Mouse (Mus musculus): Measurements from ENCODE around the gene Agpat2.

The Agpat2 gene

DNA sequence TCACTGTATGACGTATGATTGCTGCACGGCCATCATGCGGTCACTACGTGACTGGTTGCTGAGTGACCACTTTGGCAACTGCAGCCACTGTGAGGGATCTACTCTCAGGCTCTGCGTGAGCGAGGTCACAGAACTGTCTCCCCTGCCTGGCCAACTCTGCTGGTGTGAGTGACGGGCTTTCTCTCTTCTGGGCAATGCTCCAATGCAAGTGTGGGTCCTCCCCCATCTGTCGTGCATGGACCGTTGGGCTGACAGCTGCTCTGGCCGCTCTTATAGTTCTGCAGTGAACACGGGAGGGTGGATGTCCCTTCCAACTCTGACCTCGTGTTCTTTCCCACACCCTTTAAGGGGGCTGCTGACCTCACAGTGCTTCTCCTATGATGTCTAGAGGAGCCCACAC, 30.8 kb downstream of the Agpat2 start:
- peak; percentile 63 to 75 for DNase-seq

- peak; percentile 61 to 72 for DNase-seq
Measured at GRCm38 (mm10) chr2:26571826-26572225, 32.4 kb downstream of the Agpat2 start.

- peak in 1 of 2 experiments; percentile 61 for DNase-seq
Measured at GRCm38 (mm10) chr2:26571400-26571799, 32.8 kb downstream of the Agpat2 start.

DNA sequence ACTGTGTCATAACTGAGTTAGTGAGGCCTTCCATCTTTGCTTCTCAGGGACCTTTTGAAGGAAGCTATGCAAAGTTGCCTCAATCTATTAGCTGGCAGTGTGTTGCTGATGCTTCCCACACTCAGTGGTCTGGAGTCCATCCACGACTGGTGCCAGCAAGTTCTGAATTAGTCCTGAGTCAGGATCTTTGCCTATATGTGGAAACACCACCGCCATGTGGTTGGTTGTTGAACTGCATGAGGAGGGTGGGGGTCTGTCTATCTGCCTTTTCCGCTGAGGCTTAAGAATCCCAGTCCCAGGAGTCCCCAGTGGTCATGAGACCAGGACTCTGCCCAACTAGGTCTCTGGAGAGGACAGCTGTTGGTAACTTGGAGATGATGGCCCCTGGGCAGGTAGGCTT, 34.2 kb downstream of the Agpat2 start:
- peak; percentile 84 to 87 for DNase-seq

DNA sequence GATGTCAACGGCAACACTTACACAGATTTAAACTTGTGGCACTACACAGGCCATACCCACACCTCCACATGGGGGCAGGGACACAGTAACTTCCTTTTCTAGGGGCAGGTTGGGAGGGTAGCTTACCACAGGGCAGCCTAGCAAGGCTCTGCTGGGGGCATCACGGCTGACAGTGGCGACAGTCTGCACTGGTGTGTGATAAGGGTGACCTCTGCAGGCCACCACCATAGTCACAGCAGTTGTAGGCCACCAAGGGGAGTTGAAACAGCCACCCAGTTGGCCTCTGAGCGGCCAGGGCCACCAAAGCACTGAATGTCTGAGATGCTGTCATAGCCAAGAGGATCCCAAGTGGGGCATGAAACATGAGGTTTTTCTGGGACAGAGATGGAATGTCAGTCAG, 38.0 kb downstream of the Agpat2 start:
- DNase-seq, result peak; percentile 70 to 76

- DNase-seq, result peak in 1 of 2 experiments; percentile 61
Measured at GRCm38 (mm10) chr2:26561351-26562016, 42.7 kb downstream of the Agpat2 start.

DNA sequence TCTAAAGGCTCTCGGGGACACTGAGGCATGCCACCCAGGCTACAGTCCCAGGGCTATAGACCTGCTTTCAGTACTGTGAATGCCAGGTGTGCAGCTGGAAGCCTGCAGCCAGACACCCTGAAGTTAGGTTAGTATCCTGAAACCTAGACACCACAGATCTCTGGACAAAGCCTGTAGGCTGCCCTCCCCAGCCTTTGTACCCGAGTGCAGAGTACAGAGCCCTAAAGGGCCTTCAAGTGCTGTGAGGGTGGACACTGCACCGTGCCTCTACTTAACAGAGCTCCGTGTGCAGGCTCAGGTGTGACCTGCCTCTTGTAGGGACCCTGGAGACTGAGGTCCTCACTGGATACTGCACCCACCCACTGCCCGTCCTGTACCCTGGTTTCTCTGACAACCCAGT, 43.7 kb downstream of the Agpat2 start:
- no peak for DNase-seq

- no peak for DNase-seq
Measured at GRCm38 (mm10) chr2:26556535-26556993, 47.7 kb downstream of the Agpat2 start.

DNA sequence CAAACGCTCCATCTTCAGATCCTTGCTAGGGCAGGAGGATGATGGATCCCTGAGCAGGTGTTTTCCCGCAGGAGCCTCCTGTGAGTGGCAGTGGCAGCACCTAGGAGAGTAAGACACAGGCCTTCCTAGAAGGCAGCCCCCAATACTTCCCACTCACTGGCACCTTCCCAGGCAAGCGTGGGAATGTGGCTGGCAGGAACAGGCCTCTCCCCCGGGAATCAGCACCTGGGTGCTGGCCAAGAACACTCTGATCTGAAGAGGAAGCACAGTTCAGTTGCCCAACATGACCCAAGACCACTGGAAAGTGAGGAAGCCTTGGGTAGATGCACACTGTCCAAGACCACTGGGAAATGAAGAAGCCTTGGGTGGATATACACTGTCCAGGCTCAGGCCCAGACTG, 49.1 kb downstream of the Agpat2 start:
- DNase-seq, result no peak

GRCm38 (mm10) chr2:26553904-26554303, 50.3 kb downstream of the Agpat2 start:
- no peak for DNase-seq

- DNase-seq, result no peak
Measured at GRCm38 (mm10) chr2:26552066-26552465, 52.2 kb downstream of the Agpat2 start.

DNA sequence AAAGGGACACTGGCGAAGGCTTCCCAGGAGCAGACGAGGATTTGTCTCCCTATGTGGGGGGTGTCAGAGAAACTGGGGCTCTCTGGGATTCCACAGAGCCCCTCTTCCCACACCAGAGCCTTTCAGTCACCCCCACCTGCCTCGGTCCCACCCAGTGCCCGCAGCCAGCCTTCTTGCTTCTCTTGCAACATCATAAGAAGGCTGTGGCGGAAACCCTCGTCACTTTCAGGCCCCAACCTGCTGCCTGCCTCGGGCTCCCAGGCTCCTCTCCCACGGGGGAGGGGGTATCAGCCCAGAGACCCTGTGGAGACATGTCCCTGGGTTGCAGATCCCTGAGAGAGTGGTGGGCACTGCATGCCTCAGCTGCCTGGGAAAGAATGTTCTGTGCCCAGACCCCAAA, 52.8 kb downstream of the Agpat2 start:
- no peak for DNase-seq

GRCm38 (mm10) chr2:26550777-26551176, 53.4 kb downstream of the Agpat2 start:
- DNase-seq, result no peak

DNA sequence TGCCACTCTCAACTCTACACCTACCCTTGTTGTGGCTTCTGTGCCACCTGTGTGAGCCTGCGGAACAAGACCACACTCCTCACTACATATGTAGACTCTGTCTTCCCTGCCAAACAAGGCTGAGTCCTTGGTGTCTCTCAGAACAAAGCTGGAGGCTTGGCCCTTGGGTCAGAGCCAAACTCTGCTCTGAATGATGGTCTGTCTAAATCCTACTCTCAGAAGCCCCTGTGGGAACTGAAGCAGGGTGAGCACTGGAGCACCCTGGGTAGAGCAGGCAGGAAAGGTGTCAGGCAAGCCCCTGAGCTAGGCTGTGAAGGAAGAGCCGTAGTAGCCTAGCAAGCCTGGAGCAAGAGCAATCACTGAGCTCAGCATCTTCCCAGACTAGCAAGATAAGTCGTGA, 54.0 kb downstream of the Agpat2 start:
- peak in 1 of 2 experiments; percentile 37 for DNase-seq

- peak; percentile 43 to 61 for DNase-seq
Measured at GRCm38 (mm10) chr2:26549801-26550200, 54.4 kb downstream of the Agpat2 start.

GRCm38 (mm10) chr2:26547481-26547880, 56.7 kb downstream of the Agpat2 start:
- DNase-seq, result peak; percentile 66 to 76

DNA sequence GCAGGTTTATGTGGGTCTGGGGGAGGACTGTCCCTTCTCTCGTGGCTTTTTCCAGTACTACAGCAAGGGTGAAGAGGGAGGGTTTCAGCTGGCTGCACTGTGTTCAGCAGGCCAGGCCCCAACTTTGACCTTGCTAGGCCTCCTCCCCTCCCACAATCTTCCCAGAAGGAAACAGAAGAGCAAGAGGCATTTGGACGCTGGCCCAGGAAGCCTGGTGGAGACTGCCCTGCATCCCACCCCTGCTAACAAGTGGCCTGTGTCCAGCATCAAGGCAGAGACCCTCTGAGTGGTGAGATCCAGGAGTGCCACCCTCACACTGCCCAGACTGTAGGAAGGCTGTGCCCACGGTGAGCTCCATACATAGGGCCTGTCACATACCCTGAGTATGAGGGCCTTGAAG, 60.0 kb downstream of the Agpat2 start:
- DNase-seq, result peak; percentile 67 to 78

DNA sequence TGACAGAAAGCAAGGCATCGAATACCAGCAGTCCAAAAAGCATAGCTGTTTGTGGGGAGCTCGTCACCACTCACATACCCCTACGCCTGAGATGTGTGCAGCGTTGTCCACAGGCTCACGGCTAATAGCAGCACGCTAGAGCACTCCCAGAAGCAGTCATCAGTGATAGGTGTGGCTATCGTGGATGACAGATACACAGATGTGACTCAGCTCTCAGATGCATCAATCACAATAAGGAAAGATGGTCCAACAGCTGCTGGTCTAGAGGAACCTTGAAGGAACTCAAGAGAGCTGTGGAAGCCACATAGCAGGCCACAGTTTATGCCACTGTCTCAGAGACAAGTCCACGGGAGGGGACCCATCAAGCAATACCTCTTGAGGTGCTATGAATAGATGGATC, 60.4 kb downstream of the Agpat2 start:
- DNase-seq, result no peak

DNA sequence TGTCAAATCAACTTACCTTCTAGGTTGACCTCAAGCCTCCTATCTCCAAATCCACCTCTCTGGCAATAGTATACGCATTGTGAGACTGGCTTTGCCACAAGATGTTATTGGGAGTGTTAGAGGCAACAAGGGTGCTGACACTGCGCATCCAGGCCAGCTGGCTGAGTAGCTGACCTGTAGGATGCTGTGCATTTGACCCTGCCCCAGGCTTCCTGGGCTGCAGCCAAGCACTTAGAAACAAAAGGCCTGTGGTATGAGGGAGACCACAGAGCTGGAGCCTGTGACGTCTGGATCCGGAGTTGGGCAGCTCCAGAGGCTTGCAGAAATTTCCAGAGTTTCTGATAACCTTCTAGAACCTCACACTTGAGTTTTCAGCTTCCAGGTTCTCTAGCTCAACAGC, 61.1 kb downstream of the Agpat2 start:
- peak; percentile 43 to 65 for DNase-seq

Data from kidney, postnatal 4 days (tissue).